Mouse (Mus musculus) embryonic fibroblast, embryonic 13.5 days (primary cell): ENCODE data around the gene Shoc2.

ENCODE experiments used
- CTCF ChIP-seq: IDR thresholded peaks from 2 replicates; pipeline ENCODE4 v1.5.1; 2011; ENCODE audit warnings: mild to moderate bottlenecking, control low read depth, low read length, moderate library complexity, borderline replicate concordance; ENCODE audit not compliant: insufficient read depth
- POLR2A ChIP-seq: IDR thresholded peaks from 2 replicates; pipeline ENCODE4 v1.6.1; 2011; ENCODE audit warnings: low read depth, mild to moderate bottlenecking, control low read depth, low read length, moderate library complexity

GRCm38 (mm10) chr19:53904833-53905480, 39.1 kb upstream of the Shoc2 start:
- no peak for TF ChIP-seq CTCF
- TF ChIP-seq POLR2A, result no peak
